Mouse (Mus musculus): ENCODE data around the gene Lgr6.

GRCm38 (mm10) chr1:134960634-134961033 is 144.4 kb downstream of the Lgr6 start:
- TF ChIP-seq POLR2A (IDR thresholded peaks at IDR 0.05; ENCODE audit: insufficient read depth, low read depth, low read length) (no peak), CTCF (IDR thresholded peaks at IDR 0.05; ENCODE audit: insufficient read depth, low read depth, low read length) (no peak)
